Mouse (Mus musculus) spleen, postnatal 4 days (tissue): ENCODE measurements around the gene D930048N14Rik.
"Not testable (repeated sequence)": the region's sequence is repeated elsewhere in the genome, so short reads cannot be mapped to it uniquely, and the experiment has no call there.

Source experiments
- DNase-seq, 2 experiments: peaks; one replicate each; pipeline ENCODE4 v3.0.0; 2022; ENCODE audit warnings: low spot score in 2 of 2

D930048N14Rik gene

GRCm38 (mm10) chr11:51627907-51628306, 22.8 kb upstream of the D930048N14Rik start:
- no peak for DNase-seq

DNA sequence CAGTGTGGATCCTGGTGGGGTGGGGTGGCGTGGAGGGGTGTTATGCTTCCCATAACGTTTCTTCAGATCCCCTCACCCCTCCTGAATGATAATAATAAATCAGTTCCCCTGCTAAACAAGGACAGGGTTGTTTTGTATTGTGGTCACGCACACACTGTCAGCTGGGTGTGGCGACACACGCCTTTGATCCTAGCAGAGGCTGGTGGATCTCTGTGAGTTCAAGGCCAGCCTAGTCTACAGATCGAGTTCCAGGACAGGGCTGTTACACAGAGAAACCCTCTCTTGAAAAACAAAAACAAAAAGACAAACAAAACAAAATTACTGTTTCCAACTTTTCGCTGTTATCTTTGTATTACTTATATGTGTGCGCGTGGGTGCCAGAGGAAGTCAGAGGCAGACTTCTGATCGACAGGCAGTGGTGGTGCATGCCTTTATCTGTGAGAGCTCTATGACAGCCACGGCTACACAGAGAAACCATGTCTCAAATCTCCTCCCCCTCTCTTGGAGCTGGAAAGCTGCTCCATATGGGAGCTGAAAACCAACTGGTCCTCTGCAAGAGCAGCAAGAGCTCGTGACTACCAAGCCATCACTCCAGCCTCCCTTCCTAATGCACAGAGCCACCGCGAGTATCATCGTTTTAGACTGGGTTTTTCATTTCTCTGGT, 21.0 kb upstream of the D930048N14Rik start:
- no peak for DNase-seq

GRCm38 (mm10) chr11:51632130-51632753, 18.5 kb upstream of the D930048N14Rik start:
- DNase-seq: no peak

DNA sequence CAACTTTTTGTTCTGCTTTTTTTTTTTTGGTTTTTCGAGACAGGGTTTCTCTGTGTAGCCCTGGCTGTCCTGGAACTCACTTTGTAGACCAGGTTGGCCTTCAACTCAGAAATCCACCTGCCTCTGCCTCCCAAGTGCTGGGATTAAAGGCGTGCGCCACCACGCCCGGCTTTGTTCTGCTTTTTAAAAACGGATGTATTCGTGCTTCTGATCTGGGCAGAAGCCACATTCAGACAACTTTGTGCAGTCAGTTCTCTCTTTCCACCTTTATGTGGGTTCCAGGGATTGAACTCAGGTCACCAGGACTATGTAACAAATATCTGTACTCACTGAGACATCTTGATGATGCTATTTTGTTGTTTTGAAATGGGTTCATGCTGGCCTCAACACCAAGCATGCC, 17.6 kb upstream of the D930048N14Rik start:
- not testable (repeated sequence) for DNase-seq

DNA sequence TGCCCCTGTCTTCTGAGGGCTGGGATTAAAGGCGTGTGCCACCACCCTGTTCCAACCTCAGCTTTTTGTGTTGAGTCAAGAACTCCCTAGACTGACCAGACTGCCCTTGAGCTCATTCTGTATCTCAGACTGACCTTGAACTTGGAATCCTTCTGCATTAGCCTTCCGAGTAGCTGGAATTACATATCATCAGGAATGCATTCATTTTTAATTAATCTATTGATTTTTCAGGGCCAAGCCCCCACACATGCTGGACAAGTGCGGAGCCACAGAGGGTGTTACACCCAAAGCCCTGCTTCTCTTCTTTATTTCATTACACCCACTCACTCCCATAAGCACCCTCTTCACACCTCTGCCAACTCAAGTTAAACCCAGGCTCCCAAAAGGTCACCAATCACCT, 17.0 kb upstream of the D930048N14Rik start:
- no peak for DNase-seq

GRCm38 (mm10) chr11:51635127-51635524, 15.6 kb upstream of the D930048N14Rik start:
- DNase-seq: no peak

DNA sequence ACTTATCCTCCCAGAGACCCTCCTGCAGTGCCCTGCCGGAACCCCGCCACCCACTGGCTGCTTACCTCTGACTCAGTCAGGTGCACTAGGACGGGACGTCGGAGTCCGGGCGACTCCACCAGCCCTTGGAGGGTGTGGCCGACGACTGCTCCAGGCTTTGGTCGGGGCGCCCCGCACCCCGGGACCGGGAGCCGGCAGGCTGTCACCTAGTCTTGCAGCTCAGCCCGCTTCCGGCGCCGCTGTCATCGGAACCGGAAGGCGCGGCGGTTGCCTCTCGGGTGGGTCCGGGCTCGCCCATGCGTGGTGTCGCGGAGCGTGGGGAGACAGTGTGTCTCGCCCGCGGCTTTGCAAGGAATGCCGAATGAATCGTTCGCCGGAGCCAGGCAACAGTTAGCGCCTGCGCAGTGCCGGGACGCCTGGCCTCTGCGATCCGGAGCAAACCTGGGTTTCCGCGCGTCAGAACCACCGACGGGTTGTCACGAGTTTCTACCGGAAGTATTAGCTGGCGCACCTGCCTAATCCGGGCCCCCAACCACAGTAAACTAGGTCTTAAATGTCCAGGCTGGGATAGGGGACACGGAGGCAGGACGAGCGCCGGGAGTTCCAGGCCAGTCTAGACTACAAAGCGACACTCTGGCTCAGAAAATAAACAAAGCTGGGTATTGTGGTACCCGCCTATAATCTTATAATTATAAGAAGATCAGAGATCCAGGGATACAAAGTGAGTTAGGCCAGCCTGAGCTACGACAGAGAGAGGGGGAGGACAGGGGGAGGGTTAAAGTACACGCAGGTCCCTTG, 15.0 kb upstream of the D930048N14Rik start, which contains the start of gene Rmnd5b:
TSS of gene Rmnd5b (minus strand) at position 372 of the 798 bp plus-strand sequence.
- peak; percentile 83 to 93 for DNase-seq

DNA sequence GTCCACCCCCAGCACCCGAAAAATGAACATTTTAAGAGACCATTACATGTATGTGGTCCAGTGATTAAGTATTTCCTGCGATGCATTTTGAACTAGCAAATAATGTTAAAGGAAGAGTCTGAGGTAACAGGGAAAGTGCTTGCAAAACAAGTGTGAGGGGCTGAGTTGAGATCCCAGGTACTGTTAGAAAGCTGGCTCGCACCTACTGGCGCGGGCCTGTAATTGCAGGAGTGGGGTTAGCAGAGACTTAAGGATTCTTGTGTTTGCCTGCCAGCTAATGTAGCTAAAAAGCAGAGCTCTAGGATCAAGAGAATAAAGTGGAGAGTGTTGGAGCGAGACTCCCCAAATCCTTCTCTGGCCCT, 14.4 kb upstream of the D930048N14Rik start:
- peak; percentile 75 to 85 for DNase-seq

GRCm38 (mm10) chr11:51637971-51638414, 12.8 kb upstream of the D930048N14Rik start:
- DNase-seq: peak; percentile 58 to 85

DNA sequence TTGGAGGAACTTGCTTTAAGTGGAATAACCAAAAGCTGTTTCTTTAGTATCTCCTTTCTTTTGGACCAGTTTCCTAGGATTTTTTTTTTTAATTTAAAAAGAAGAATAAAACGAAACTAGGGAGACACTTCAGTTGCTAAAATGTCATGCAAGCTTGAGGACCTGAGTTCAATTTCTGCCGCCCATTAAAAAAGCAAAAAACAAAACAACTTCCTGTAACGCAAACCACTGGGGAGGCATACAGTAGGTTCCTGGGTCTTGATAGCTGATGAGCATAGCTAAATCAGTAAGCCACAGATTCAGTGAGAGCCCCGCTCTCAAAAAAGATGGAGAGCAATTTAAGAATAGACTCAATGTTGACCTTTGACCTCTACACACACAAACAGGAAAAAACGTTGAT, 12.3 kb upstream of the D930048N14Rik start:
- DNase-seq: no peak

DNA sequence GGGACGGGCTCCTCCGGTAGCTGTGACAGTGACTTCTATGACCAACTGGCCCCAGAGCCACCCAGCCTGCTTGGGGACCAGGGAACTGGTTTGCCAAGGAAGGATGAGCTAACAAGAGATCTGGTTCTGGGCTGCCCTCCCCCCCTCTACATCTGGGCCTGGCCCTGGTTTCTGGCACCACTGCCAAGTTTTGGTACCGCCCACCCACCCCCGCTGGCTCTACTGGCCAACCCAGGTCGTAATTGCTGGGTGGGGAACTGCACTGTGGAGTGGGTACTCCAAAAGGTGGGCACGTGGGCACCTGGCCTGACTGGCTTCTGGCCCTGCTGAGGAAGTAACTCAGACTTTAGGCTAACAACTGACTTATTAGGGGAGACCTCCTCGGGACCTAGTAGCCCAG, 10.0 kb upstream of the D930048N14Rik start:
- no peak for DNase-seq

DNA sequence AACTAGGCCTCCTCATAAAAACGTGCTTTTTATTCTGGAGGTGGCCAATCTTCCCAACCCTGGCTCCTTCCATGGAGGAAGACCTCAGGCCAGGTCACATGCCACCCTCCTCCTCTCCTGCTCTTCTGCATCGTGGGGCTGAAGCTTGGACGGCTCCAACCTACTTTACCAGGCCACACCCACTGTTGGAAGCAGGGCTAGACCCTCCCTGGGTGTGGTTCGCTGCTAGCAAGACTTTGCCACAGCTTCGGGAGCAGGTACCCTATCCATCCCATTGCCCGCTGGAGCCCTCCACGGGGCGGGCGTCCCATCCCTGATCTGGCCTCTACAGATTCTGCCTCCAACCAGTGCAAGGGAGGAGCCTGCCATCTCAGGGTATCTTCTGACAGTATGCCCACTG, 7.6 kb upstream of the D930048N14Rik start:
- no peak for DNase-seq

GRCm38 (mm10) chr11:51643761-51644160, 7.0 kb upstream of the D930048N14Rik start:
- DNase-seq: peak; percentile 38 to 77

DNA sequence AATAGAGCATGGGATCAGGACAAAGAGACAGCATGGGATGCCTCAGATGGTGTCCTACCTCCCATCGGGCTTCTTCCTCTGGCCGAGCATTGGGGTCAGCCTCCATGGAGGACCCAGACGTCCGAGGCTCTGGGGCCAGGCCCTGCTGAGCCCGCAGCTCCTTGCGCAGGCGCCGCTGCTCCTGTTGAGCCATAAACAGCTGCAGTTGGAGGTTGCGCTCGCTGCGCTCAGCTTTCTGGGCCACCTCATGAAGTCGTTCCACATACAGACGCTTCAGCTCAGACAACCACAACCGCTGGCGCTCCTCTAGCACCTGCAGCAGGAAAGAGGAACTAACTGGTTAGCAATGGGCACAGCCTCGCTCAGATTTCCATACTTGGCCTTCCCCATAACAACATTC, 6.5 kb upstream of the D930048N14Rik start:
- DNase-seq: peak; percentile 64 to 82

- DNase-seq: no peak
These were observed 5.5 kb upstream of the D930048N14Rik start for GRCm38 (mm10) chr11:51645293-51645692.

DNA sequence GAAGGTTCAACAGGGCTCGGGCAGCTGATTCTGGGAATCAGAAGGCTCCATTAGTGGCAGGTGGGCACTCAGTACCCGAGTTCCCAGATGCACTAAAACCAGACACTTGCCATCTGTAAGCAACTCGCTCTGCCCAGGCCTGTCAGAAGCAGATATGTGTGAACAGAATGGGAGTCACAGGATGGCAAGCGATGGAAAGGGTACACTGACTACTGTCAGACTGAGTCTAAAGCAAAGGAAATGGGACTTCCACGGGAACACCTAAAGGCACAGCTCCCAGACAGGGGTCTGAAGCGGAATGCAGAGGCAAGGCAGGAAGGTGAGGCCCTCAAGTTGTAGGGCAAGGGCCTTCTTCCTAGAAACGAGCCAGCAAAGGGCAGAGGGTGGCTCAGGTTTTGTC, 4.5 kb upstream of the D930048N14Rik start:
- DNase-seq: no peak

GRCm38 (mm10) chr11:51646751-51647667, 3.7 kb upstream of the D930048N14Rik start:
- DNase-seq: no peak

DNA sequence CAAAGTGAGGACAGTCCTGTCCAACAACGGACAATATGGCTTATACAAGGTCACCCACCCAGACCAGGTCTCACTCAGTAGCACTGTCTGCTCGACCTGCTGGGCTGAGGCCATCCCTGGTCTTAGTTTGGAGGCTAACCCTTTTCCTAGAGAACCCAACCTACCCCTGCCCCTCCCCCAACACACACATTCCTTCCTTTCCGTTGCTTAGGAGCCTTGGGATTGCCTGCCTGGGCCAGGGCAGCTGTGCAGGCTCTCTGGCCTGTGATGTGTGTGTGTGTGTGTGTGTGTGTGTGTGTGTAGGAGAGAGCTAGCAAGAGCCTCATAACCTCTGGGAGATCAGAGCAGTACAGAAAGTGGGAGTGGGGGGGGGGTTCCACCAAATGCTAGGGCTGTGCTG, 2.2 kb upstream of the D930048N14Rik start:
- DNase-seq: no peak

DNA sequence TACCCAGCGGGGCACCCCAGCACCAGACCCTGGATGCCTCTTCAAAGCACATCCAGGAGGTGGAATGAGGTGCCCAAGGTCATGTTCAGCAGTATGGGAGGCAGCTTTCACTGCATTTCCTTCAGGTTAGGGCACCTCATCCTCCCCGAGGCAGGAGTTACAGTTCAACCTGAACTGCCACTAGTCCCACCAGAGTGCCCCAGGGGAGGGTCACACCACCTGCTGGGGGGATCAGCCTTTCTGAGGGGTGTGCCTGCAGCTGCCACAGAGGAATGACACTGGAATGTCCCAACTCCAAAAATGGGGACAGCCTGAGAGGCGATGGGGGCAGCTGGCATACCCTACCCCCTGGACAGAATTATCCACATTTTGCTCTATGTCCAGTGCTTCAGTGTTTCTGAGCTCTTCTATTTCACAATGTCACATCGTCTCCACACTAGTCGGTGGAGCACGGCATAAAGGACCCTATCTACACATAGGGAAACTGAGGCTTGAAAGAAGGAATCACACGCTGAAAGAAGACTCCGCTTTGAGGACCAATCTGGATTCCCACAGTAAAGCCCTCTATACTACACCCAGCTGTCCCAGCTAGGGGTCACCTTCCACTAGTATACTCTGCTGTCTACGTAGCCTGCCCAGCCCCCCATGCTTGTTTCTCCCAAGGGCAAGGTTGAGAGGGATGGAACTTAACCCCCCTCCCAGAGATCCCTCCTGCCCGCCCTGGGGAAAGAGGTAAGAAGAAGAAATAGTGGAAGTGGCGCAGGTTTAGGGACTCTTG, 1.5 kb upstream of the D930048N14Rik start:
- no peak for DNase-seq

DNA sequence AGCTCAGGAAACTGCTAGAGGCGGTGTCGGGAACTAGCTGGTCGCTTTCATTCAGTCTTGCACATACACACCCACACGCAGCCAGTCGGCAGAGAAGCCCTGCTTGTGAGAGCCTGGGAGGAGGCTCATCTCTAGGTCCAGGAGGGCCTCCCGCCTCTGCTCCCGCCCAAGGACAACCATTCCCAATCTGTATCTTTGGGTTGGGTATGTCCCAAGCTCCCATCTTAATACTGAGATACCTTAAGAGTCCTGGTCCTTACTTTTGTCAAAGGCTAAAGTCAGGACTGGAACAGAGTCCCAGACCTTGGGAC, 910 bp upstream of the D930048N14Rik start:
- no peak for DNase-seq

DNA sequence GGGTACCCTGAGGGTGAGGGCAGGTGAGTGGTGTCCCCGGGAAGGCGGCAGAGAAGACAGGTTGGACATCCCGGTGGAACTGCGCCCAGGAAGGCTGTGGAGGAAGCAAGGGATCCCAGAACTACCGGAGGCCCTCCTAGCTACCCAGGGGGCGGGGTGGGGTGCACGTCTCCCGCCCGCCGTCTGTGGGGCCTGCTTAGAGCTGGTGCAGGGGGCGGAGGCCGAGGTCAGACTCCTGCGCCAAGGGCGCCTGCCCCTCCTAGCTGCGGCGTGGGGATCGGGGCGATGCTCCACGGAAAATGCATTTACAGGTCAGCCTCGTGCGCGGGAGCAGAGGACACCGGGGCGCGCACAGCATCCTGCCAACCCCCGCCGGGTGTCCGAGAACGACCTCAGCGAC, 493 bp upstream of the D930048N14Rik start:
- peak in 1 of 2 experiments; percentile 74 for DNase-seq
